Mouse (Mus musculus) right cerebral cortex, postnatal 10 days (tissue): ENCODE data around the gene Tiam1.

ENCODE experiments used
- DNase-seq, 2 experiments: peaks; one replicate each; pipeline ENCODE4 v3.0.0; 2021; ENCODE audit warnings: low spot score in 2 of 2

Gene Tiam1

GRCm38 (mm10) chr16:89841894-89842293 is 301.7 kb downstream of the Tiam1 start:
- no peak for DNase-seq

- no peak for DNase-seq
These were observed 303.2 kb downstream of the Tiam1 start for GRCm38 (mm10) chr16:89840361-89840760.

GRCm38 (mm10) chr16:89839829-89840228 is 303.7 kb downstream of the Tiam1 start:
- no peak for DNase-seq

GRCm38 (mm10) chr16:89837096-89837495 is 306.5 kb downstream of the Tiam1 start:
- peak in 1 of 2 experiments; percentile 11 for DNase-seq

GRCm38 (mm10) chr16:89835551-89835950 is 308.0 kb downstream of the Tiam1 start:
- DNase-seq: no peak

- no peak for DNase-seq
These were observed 310.6 kb downstream of the Tiam1 start for GRCm38 (mm10) chr16:89833011-89833410.

GRCm38 (mm10) chr16:89831172-89831571 is 312.4 kb downstream of the Tiam1 start:
- DNase-seq: peak; percentile 72 to 73

- no peak for DNase-seq
These were observed 313.3 kb downstream of the Tiam1 start for GRCm38 (mm10) chr16:89830221-89830648.

- DNase-seq: peak; percentile 50 to 59
These were observed 316.0 kb downstream of the Tiam1 start for GRCm38 (mm10) chr16:89827496-89828125.

GRCm38 (mm10) chr16:89825875-89826274 is 317.7 kb downstream of the Tiam1 start:
- no peak for DNase-seq

- no peak for DNase-seq
These were observed 320.7 kb downstream of the Tiam1 start for GRCm38 (mm10) chr16:89822882-89823281.

- DNase-seq: no peak
These were observed 324.9 kb downstream of the Tiam1 start for GRCm38 (mm10) chr16:89818661-89819060.

GRCm38 (mm10) chr16:89817861-89818630 is 325.5 kb downstream of the Tiam1 start:
- DNase-seq: no peak

GRCm38 (mm10) chr16:89817301-89817700 is 326.3 kb downstream of the Tiam1 start:
- DNase-seq: no peak

GRCm38 (mm10) chr16:89816506-89817172 is 326.9 kb downstream of the Tiam1 start:
- DNase-seq: no peak

GRCm38 (mm10) chr16:89813536-89813935 is 330.0 kb downstream of the Tiam1 start:
- peak in 1 of 2 experiments; percentile 67 for DNase-seq

GRCm38 (mm10) chr16:89812891-89813290 is 330.7 kb downstream of the Tiam1 start:
- DNase-seq: no peak

- no peak for DNase-seq
These were observed 333.2 kb downstream of the Tiam1 start for GRCm38 (mm10) chr16:89810398-89810797.

- no peak for DNase-seq
These were observed 335.4 kb downstream of the Tiam1 start for GRCm38 (mm10) chr16:89808168-89808567.

- no peak for DNase-seq
These were observed 337.6 kb downstream of the Tiam1 start for GRCm38 (mm10) chr16:89805946-89806345.

GRCm38 (mm10) chr16:89805210-89805609 is 338.4 kb downstream of the Tiam1 start:
- no peak for DNase-seq

GRCm38 (mm10) chr16:89801493-89801892 is 342.1 kb downstream of the Tiam1 start:
- no peak for DNase-seq

- DNase-seq: no peak
These were observed 343.8 kb downstream of the Tiam1 start for GRCm38 (mm10) chr16:89799772-89800171.
